Mouse (Mus musculus) left cerebral cortex, postnatal 25 days (tissue): ENCODE measurements around the gene Cda. TPM values are rescaled to one million over a fixed set of nuclear protein-coding genes. Genes with fewer than 3 reads are reported as not detected.

Source experiments
- DNase-seq, 2 experiments: peaks; one replicate each; pipeline ENCODE4 v3.0.0; 2022; ENCODE audit warnings: low spot score in 2 of 2, mixed read lengths in 1 of 2
- intact Hi-C: fragments of 180-260 bp; cut with DNase I; formaldehyde crosslinking; loops from one replicate; pipeline ENCODE4 v1.15.1; 2025
- total RNA-seq, 2 experiments: library from RNA; stranded (reverse); gene quantifications; 2 replicates each; pipeline ENCODE4 v1.2.3; 2021

Cda gene
- total RNA-seq, 2 experiments from 2014 or later: 1.7 to 2.1 TPM

GRCm38 (mm10) chr4:138375117-138375516 lies 7.3 kb upstream of the Cda start:
- DNase-seq: no peak
- intact Hi-C loops: loop anchor here (5.0 kb wide), 1 partner anchor 52 kb away; no protein-coding TSS in a partner anchor

GRCm38 (mm10) chr4:138370996-138371516 lies 3.3 kb upstream of the Cda start:
- DNase-seq: peak in 1 of 2 experiments; percentile 60
- intact Hi-C loops: no loop called here

- no peak for DNase-seq
- intact Hi-C loops: no loop called here
Observed at GRCm38 (mm10) chr4:138368498-138369260, 887 bp upstream of the Cda start.

DNA sequence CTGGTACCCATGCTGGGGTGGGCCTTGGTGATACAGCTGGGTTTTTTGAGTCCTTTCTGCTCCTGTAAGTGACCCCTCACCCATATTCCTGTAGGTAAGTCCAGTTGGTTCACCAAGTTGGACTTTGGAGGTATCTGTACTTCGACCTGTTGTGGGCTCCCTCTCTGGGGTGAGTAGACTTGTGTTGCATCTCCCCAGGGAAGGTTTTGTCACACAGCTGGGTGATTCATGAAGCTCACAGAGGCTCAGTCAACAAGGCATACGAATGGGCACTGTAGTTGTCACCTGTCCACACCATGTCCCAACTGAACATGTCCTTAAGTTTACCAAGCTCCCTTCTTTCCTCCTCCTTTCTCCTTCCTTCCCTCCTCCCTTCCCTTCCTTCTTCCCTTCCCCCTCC lies 1.2 kb downstream of the Cda start:
- DNase-seq: no peak
- intact Hi-C loops: no loop called here

- DNase-seq: no peak
- intact Hi-C loops: no loop called here
Observed at GRCm38 (mm10) chr4:138363511-138363910, 4.3 kb downstream of the Cda start.

DNA sequence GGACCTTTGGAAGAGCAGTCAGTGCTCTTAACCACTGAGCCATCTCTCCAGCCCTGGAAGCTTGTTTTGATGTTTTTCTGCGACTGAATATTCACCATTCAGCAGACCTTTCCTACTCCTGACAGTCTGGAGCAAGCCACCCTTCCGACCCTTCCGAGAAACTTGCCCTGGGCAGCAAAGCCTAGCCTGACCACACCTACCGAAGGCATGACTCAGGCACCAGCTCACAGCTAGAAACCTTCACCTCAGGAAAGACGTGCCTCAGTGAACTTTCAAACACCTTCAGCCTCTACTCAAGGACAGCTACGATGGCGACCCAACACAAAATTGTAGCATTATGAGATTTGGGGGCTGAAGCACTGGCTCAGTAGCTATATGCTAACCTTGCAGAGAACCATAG lies 4.9 kb downstream of the Cda start:
- intact Hi-C loops: no loop called here
- DNase-seq: no peak

- no peak for DNase-seq
- intact Hi-C loops: no loop called here
Observed at GRCm38 (mm10) chr4:138361370-138361821, 6.4 kb downstream of the Cda start.

DNA sequence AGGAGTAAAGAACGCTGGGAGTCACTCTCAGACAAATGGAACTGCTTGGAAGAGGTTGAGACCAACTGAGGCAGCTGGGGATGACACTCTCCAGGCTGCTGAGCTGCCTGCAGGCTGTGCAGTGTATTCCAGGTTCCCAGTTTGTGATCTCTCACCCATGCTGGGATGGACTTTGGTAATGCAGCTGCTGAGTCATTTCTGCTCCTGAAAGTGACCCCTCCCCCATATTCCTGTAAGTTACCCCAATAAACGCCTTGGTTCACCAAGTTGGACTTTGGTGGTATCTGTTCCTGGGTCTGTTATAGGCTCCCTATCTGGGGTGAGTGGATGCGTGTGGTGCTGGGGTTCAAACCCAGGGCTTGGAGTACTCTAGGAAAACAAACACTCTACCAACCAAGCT lies 9.6 kb downstream of the Cda start:
- intact Hi-C loops: no loop called here
- no peak for DNase-seq

DNA sequence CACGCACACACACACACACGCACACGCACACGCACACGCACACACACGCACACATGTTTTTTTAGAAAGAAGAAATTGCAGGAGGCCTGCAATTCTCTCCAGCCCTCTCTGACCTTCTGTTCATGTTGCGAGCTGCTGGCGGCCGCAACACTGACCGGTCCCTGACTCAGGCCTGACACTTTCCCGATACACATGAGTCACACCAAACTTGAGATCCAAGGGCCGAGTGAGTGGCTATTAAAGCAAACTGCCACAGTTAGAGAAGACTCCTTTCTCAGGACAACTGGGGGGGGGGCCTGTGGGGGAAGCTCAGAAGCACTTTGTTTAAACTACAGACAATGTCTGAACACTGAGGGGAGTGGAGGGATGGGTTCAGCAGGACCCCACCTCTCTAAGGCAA lies 11.2 kb downstream of the Cda start:
- DNase-seq: no peak
- intact Hi-C loops: no loop called here

DNA sequence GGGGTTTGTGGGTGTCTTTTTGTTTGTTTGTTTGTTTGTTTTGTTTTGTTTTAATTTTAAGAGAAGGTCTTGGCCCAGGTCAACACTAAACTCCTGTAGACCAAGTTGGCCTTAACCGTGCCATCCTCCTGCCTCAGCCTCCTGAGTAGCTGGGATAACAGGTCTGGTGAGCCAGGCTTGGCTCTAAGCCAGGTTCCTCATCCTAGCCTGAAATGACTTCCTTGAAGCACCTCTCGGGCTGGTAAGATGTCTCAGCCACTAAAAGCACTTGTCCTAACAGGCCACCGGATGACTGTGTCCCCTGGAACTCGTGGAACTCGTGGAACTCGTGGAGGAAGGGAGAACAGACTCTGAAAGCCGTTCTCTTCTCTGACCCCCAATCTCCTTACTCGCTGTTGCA lies 11.7 kb downstream of the Cda start:
- intact Hi-C loops: no loop called here
- DNase-seq: no peak

DNA sequence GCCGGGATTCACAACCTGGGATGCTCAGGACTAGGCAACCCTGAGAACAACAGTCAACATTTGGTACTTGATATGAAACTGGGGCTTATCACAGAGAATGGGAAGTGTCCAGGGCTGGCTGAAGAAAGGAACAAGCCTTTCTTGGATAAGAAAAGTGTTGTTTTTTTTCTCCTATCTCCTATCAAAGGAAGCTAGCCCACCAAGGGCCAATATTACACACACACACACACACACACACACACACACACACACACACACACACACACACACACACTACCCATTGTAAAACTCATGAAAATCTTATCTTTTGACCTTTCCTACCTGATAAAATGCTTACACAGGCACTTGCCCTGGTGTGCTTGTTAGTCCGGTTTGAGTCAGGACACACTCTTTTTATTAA lies 12.3 kb downstream of the Cda start:
- intact Hi-C loops: no loop called here
- no peak for DNase-seq

DNA sequence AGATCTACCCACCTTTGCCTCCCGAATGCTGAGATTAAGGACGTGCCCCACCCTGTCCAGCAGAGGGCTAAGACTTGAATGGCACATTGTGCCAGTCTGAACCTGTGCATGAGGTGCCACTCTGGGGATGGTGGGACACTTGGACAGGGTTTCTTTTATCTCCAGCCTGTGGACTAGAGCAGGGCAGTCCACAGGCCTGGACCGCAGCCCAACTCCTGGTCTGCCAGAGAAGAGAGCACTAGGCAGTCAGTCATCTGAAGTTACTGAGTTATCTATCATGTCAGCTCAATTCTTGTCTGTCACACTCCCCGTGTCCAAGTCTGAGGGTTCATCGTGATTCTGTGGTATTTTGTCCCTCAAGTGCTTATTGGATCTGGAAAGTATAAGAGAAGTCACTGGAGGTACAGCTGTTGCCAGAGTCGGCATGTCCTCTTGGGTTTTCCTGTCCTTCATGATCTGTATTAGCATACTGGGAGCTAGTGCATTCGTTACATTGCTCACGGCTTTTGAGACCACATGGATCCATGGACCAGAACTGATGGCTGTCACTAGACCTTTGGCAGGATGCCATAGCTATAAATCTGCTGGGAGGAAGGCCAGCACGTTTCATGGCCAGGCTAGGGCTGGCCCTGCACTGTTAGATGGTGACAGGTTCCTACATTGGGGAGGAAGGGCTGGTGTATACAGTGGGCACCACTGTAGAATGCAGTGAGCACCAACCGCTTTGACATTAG lies 14.2 kb downstream of the Cda start:
- intact Hi-C loops: no loop called here
- DNase-seq: no peak

DNA sequence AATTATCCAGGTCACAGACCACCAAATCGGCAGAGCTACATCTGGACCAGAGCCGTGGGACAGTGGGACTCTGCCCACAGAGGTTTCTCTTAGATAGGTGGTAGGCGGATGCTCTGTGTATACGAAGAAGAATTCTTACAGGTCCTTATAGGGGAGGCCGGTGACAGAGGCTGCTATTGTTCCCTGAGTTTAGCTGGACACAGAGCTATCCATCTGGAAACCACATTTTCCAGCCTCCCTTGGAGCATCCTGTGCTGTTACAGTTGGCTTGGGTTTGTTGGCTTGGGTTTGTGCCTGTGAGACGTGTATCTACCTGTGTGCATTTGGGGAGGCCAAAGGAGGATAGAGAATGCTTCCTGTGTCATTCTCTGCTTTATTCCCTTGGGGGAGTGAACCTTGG lies 15.1 kb downstream of the Cda start:
- no peak for DNase-seq
- intact Hi-C loops: no loop called here

GRCm38 (mm10) chr4:138351821-138352220 lies 16.0 kb downstream of the Cda start:
- DNase-seq: no peak
- intact Hi-C loops: no loop called here

DNA sequence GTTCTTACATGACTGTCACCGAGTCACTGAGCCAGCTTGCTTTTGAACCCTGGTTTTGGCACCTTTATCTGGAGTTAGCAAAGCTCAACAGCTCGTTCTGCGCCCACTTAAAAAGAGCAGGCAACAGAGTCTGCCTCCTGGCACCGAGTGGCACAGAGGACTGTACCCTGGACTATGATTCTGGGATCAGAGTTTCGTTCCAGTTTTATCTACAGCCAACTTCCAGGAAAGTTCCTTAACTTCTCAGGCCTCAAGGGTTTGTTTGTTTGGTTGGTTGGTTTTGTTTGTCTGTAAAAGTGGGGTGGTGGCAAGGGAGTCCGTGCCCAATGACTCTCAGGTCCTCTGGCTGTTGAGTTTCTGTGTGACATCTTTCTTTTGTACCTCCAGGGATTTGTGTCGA lies 19.1 kb downstream of the Cda start:
- DNase-seq: no peak
- intact Hi-C loops: no loop called here

DNA sequence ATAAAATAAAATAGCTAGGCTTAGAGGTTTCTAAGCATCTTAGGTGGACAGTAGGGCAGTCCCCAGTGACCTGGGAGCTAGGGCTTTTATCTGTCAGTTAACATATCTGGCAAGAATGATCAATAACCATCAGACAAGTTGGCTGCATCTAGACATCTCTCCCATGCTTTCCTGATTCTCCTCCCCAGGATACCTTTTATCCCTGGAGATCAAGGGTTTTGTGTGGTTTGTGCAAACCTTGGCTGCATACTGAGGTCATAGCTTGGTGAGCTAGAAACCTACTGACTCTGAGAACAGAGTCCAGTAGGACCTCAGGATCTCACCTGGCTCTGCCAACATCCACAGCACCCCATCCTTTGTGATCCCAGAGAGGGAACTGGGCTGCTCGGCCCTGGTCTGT lies 20.5 kb downstream of the Cda start:
- intact Hi-C loops: no loop called here
- no peak for DNase-seq

DNA sequence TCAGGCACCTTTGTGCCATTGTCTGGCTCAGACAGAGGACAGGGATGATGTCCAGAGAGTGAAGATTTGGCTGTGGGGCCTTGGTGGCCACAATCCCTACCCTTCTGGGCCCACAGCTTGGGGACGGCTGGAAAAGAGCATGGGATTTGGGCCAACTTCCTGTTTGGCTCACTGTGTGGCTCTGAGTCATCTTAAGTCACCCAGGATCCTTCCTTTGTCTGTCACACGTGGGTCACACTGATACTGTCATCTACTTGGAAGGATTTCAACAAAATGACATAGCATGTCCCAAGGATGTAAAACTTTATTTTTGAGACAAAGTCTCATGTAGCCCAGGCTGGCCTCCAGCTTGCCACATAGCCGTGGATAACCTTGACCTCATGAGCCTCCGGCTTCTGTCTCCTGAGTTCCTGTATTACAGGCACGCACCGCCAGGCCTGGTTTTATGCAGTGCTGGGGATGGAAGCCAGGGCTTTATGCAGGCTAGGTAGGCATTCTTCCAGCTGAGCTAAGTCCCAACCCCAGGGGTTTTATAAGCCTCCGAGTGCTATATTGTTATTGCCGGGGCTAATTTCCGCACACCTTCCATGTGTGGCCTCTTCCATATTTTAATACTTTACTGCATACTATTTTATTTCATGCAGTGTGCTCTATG lies 22.8 kb downstream of the Cda start:
- intact Hi-C loops: no loop called here
- no peak for DNase-seq

DNA sequence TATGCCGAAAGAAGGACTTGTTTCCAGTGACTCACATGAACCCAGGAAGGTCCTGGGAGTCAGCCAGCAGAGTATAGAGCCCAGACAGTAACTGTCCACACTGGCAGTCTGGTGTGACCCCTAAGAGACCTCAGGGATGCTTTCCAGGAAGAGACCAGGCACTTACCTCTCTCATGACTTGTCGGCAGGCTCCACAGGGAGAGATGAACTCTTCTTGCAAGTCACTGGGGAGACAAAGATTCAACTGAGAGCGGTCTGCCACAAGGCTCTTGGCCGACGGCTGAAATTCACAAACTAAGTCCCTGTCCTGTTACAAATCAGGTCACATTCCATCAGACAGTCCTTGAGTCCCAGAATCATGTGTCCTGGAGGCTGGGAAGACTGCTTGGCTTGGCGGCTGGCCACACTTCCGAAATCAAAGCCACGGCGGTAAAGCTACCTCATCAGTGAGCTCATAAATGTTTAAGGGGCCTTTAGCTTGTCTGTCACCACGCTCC lies 24.4 kb downstream of the Cda start:
- DNase-seq: no peak
- intact Hi-C loops: no loop called here

DNA sequence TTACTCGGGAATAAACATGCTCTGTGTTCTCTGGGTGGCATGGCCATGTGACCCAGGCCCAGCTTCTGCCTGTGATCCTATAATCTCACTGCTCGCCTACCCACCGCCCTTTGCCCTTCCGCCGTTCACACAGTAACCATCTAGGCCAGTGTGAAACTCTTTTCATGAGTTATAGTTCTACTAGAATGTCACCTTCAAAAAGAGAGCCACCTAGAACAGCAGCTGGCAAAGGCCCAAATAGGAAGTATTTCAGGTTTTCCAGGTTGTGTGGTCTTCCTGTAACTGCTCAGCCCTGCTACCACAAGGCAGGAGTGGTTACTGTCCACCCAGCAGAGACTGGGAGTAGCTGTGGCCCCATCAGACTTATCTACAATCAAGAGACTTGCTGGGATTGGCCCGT lies 25.0 kb downstream of the Cda start:
- DNase-seq: no peak
- intact Hi-C loops: no loop called here

DNA sequence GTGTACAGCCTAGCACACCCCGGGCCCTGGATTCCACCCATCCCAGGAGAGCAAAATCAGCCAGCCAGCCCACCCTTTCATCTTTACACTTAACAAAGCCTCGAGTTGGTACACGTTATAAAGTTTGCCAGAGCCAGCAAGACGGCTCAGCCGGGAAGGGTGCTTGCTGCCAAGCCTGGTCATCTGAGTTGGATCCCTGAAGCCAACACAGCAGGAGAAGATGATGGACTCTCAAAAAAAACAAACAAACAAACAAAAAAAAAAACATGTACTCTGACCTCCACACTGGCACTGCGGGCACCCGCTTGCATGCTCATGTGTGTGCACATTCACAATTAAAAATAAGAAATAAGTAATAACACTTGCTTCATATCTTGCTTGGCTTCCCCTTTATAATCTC lies 25.7 kb downstream of the Cda start:
- DNase-seq: no peak
- intact Hi-C loops: no loop called here
